Mouse (Mus musculus): Measurements from ENCODE around the gene Mcoln2.
A peak's percentile ranks its signal among the peaks of the same experiment; 100 is the strongest.

Mcoln2 gene

DNA sequence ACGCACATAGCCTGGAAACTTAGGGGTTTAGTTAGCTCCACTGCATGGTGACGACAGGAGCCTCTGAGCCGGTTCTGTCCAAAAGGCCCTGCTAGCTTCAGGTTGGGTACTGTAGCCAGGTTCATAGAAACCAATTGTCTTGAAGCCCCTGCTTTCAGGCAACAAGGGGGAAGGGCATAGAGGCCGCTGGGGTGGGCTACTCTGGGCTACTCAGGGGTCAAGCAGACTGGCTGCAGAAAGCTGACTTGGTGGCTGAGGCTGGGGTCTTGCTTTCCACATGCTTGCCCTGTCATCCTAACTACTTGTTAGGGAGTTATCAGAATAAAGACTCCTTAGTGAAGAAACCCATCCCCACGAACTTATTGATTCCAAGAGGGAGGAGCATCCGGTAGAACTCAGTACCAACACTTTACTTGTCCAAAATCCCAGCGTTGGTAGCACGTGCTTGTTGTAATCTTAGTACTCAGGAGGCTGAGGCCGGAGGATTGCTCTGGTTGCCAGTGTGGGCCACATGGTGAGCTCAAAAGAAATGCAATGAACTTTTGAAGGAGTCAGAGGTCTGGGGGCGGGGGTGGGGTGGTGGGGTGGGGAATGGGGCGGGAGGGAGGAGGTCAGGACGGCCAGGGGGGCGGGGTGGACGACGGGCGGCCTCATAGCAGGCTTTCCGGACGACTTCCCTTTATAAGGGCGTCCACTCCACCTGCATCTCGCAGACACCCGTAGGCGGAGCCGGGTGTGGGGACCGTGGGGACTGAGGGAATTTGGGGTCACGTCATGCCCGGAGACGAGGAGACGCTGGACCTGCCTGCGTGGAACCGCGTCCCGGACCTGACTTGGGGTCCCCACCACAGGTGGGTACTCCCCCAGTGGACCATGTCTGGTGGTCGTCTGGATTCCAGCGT, at the start of gene Mcoln2:
Mcoln2 (plus strand) TSS at position 678 of the 902 bp plus-strand sequence.
- DNase-seq (ENCODE audit: low spot score in 2 of 2) = no peak

DNA sequence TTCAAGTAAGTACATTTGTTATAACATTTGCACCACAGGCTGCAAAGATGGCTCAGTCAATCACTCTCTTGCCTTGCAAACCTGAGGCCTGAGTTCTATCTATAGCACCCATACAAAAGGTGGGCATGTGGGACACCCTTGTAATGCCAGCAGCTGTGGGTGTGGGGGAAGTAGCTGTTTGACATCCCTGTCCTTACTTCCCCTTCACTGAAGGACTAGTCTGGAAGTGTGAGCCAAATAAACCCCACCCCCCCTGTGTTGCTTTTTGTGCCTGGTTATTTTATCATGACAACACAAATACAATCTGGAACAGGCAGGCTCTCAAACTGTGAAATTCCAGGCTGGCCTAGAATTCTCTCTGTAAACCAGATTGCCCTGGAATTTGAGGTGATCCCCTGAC, 49.7 kb upstream of the Mcoln2 start:
- DNase-seq (ENCODE audit: low spot score in 2 of 2) = no peak

DNA sequence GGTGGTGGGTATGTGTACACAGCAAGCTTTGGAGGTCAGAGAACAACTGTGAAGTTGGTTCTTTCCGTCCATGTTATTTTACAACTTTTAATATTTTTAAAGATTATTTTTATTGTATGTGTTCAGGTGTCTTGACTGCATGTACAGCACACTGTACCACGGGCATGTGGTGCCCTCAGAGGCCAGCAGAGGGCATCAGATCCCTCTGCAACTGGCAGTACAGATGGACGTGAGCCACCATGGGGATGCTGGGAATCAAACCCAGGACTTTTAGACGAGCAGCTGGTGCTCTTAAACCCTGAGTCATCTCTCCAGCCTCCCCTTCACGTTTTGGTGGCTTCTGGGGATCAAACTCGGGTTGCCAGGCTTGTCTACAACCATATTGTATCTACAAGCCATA, 47.6 kb upstream of the Mcoln2 start:
- DNase-seq (ENCODE audit: low spot score in 2 of 2) = no peak

DNA sequence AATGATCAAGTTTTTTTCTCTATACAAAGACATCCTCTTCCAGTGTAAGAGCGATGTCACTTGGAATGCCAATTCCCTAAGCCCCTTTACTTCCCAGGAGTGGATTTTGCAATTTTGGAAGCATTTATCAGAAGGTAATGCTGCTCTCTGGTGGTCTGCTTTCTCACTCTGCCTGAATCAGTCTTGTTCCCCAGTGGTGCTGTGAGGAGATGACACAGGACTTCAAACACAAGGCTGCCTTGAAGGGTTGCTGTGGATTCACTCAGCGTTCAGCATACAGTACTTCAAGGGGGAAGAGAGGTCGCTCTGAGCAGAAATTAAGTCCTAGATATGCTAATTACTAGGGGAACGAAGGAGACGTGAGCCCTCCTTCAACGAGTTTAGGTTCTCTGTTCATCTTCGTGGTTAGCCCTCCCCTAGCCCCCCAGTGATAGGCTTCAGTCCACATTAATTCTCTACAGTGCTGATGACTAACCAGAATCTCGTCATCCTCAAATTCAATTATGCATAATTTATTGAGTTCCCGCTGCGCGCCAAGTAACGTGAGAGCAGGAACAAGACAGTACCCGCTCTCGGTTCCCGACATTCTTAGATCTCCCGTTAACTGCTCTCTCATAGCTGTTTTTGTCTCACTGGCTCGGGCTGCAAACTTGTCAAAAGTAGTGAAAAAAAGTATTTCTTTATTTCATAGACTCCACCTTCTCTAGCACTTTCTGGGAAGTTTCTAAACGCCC, 42.4 kb upstream of the Mcoln2 start:
- DNase-seq (ENCODE audit: low spot score in 2 of 2) = peak in 1 of 2 experiments; percentile 9

DNA sequence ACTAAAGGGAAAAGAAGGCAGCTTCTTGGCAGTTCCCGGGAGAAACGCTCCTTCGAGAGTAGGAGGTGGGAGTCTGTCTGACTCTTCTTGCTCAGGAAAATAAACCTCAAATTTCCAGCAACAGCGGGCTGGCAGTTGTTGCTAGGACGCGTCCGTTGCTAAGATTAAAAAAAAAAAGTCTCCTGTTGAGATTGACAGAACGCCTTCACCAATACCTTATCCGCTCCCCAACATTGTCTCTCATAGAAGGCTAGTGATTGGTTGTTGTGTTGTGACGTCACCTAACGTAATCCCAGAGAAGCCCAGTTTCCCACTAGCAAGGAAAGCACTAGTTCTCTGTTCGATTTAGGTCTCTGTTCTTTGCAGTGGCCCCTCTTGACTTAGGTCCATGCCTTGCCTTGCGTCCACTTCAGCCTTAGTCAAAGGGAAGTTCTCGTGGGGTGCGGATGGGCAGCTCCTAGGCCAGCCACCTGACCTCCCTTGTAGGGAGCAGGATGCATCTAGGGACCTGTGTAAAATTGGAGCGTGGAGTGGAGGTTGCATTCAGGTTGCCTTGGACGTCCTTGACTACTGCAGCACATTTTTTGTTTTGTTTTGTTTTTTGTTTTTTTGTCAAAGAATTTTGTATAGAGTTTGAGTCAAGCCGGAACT, 41.6 kb upstream of the Mcoln2 start, which contains the start of gene Wdr63:
Wdr63 (minus strand) TSS at position 210 of the 651 bp plus-strand sequence.
- DNase-seq (ENCODE audit: low spot score in 2 of 2) = peak in 1 of 2 experiments; percentile 14

DNA sequence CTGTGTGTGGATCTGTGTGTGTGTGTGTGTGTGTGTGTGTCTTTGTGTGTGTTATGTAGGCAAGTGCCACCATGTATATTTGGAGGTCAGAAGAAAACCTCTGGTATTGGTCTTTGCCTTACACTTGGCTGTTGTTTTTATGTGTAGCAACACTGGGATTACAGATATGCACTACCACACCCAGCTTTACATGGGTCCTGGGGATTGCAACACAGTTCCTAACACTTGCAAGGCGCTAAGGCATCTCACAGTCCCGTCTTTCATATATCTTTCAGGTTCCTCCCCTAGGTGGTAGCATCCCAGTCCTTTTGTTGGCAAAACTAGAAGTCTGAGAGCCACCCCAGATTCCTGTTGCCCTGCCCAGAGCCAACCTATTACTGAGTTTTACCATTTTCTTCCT, 40.7 kb upstream of the Mcoln2 start:
- DNase-seq (ENCODE audit: low spot score in 2 of 2) = no peak

DNA sequence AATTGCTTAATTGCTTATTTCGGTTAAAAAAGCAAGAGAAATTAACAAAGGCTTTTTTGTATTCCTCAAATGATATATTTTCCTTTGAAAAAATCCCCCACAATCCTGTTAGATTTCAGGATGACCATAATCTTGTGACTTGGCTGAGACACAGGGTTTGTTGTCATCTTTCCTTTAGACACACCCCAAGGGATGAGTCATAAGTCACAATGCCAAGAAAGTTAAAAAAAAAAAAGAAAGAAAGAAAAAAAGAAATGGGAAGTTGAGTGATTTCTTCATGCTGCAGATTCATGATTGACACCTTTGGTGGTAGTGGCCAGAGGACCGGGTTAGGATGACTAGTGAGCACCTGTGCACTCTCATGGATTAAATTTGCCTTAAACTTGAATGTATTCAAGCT, 39.3 kb upstream of the Mcoln2 start:
- no peak for DNase-seq (ENCODE audit: low spot score in 2 of 2)

DNA sequence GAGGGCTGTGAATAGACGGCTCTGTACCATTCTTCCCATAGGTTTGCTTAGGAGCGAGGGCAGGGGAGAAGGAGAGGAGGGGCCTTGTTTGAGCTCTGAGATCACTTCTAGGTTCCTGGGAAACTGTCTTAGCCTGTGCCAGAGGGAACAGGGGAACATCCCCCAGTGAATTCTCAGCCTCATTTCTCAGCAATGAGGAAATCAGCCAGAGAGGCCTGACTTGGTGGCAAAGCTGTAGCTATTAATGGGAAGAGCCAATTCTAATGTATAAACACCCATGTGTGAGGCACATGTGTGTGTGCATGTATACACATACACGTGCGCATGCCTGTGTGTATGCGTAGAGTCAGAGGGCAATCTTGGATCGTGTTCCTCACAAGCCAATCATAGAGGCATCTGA, 38.7 kb upstream of the Mcoln2 start:
- no peak for DNase-seq (ENCODE audit: low spot score in 2 of 2)

DNA sequence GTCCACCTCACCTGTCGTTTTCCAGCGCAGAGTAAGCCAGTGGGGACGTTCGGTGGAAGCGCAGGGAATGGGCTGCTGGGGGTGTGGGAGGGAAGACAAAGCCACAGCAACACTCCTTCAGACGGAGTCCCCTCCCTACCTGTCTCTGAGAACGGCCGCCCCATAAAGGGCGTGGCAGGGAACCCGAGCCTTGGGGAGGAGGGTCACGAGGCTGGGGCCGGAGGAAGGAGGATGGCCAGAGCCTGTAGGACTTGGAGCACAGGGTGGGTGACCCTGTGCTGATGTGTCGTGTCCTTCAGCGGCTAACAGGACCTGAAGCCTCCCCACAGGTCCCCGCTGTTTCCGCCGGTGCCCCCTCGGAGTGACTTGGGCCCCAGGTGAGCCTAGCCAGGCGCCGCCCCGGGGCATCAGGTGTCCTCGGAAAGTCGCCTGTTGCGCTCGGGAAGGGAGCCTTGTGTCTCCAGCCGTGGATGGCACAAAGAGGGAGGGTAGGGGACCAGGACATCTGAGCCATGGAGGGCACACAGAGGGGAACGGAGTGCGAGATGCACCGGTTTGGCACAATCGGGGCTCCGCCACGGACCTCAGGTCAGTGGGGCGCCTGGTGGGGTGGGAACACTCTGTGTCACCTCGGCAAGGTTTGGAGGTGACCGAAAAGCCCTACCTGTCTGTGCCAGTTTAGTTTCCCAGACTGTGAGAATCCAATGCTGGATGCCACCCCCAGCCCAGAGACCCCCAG, 32.2 kb upstream of the Mcoln2 start, which contains the start of gene Mcoln3:
Mcoln3 (plus strand) TSS at position 193 of the 739 bp plus-strand sequence.
- no peak for DNase-seq (ENCODE audit: low spot score in 2 of 2)

DNA sequence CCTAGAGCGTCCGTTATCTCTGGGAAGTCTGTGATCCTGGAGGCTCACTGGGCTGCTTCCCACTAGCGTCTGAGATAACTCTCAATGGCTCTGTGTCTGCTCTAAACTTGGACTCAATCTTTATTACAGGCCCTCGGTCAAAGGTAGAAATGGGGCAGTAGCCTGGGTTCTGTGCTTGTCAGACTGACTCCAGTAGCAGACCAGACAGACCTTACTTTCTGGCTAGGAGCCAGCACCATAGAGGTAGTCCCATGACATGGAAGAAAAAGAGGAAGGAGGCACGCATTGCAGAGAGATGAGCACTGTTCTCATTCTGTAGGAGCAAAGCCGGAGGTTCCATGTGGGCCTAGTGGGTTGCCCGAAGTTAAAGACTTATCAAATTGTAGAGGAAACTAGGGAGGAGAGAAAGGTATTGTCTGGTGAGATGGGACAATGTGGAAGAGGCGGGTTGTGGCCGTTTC, 31.6 kb upstream of the Mcoln2 start:
- DNase-seq (ENCODE audit: low spot score in 2 of 2) = no peak

DNA sequence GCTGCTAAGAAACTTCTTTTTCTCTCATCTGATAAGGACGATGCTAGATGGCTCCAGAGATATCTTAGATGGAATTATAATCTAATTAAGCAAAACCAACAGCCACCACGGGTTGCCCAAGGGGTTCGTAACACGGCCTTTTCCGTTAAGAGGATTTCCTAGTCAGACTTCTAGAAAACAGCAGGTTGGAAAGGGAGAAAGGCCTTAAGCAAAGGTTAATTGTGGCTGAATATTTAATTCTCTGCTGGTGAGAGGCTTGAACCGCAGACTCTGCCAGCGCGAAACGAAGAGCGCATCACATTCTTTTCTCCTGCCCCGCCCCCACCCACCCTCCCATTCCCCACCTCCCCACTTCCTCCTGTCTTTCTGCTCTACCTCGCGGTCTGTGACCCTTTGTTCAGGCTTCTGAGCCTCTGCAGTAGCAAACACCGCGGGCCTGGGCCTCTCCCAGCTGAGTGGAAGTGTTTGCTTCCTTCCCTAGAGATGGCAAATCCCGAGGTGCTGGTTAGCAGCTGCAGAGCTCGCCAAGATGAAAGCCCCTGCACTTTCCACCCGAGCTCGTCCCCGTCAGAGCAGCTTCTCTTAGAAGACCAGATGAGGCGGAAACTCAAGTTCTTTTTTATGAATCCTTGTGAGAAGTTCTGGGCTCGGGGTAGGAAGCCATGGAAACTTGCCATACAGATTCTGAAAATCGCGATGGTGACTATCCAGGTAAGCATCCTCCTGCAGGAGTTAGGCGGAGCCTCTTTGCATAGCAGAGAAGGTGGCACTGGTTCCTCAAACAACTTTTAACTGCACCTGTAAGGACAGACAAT, 28.1 kb upstream of the Mcoln2 start:
- no peak for DNase-seq (ENCODE audit: low spot score in 2 of 2)

DNA sequence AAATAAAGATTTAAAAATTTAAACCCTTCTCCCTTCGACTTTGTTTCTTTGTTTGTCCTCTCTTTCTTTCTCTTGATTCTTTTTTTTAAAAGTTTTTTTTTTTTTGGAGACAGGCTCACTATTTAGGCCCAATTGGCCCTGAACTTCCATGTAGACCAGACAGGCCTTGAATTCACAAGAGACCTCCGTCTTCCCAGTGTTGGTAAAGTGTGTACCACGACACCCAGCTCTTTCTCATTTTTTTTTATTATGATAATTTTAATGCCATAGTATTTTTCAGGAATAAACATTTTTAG, 27.6 kb upstream of the Mcoln2 start:
- no peak for DNase-seq (ENCODE audit: low spot score in 2 of 2)

DNA sequence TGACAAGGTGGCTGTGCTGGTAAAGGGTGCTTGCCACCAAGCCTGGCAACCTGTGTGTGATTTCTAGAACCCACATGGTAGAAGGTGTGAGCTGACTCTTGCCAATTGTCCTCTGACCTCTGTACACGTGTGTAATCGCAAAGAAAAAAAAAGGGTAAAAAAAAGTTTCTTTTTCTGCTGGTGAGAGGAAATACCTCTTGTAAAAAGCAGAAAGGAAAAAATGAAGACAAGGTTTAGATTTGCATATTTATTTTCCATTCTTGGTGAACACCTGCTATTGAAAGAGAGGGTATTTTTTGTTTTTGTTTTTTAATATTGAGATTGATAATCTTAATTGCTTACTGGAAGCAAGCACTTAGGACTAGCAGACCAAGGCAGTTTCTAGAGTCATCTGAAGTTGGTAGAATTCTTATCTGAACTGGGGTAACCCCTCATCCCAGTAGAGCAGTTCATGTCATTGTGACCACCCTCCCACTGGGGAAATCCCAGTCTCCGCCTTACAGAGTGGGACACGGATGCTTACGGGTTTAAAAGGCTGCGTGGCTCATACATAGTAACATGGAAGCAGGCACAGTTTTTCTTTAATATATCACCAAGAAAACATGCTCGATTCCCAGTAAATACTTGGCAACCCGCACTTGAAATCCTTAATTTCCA, 26.7 kb upstream of the Mcoln2 start:
- DNase-seq (ENCODE audit: low spot score in 2 of 2) = no peak

DNA sequence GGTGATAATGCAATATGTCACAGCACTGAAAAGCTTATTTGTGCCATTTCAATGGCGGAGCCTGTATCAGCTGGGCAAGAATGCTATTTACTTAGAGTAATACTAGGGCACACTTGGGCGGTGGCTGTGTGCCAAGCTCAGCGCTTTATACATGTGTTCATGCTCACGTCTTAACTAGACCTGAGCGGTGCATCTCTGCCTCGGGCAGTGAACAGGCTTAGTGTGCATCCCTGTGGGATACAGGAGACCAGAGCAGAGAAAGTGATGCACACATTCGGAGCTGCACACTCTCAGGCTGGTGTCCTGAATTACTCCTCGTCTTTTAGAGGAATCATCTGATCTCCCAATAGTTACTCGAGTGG, 26.2 kb upstream of the Mcoln2 start:
- no peak for DNase-seq (ENCODE audit: low spot score in 2 of 2)

DNA sequence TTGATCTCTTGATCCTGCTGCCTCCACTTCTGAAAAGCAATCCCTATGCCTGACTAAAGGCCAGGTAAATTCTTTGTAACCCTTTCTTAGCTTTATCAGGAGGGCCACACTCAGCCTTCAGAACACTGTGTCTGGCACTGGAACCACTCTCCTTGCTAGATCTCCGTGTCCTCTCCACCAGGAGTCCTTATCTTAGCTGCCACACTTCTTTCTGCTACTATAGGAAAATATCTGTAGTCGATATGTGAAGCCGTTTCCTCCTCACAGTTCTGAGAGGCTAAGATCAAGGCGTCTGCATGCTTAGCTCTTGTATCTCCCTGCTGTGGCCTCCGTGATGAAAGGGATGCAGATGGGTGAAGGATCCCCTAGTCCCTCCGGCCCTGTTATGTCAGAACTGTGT, 22.4 kb upstream of the Mcoln2 start:
- no peak for DNase-seq (ENCODE audit: low spot score in 2 of 2)

DNA sequence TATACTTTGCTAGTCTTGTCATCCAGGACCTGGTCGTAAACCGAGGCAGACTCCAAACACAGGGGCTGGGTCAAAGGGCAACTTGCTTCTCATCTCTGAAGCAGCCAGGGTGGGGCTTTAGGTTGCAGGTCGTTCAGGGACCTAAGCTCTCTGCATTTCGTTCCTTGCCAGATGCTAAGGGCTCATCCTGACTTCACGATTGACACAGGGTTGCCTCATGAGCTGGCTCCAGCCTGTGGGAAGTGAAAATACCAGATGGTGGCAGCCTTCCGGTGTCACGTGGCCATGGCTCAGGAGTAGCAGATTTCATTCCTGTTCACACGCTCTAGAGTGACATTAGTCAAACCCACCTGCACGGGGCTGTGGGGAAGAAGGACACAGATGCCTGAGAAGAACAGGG, 14.8 kb upstream of the Mcoln2 start:
- DNase-seq (ENCODE audit: low spot score in 2 of 2) = no peak

DNA sequence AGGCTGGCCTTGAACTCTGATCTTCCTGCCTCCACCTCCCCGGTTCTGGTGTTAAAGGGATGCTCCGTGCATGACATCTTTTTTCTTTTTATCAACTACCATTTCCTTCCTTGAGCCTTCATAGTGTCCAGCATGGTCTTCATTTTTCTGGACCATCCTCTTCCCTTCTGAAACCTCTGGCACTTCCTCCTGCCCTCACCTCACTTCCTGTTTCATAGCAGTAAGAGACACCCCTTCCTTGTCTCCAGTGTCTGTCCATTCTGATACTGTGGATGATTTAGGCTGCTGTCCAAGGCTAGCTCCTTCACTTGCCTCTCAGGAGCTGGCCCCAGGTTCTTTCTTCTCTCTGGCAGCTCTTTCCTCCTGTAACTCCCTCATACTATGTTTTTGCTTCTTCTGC, 14.2 kb upstream of the Mcoln2 start:
- DNase-seq (ENCODE audit: low spot score in 2 of 2) = no peak

DNA sequence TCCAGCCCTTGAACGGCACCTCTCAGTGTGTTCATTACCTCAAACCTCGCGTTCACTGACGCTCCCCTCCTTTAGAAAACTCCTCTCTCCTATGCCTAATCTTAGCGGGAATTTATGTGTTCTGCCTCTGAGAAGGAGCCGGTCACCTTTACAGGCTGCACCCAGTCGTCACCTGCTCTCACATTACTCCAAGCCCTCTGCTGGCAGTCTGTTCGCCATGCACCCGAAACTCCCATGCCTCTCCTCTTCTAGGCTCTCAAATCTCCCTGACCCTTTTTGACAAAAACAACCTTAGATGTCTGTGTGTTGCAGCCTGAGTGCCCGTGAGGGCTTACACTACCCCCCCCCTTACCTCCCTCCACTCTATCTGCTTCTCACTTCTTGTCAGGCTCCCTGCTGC, 13.2 kb upstream of the Mcoln2 start:
- DNase-seq (ENCODE audit: low spot score in 2 of 2) = no peak

DNA sequence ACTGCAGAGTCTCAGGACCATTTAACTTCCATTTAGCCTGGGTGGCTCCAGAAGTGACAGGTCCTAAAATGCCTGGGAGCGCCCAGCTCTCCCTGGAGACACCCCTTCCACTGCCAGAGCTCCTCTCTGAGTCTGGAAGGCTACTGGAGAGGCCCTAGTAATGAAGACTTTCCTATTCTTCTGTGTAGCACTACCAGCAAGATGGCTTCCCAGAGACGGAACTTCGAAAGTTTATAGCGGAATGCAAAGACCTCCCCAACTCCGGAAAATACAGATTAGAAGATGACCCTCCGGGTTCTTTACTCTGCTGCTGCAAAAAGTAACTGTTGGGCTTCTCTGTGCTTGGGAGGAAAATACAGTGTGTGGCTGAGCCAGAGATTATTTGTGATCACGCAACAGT, 9.4 kb upstream of the Mcoln2 start:
- DNase-seq (ENCODE audit: low spot score in 2 of 2) = no peak

DNA sequence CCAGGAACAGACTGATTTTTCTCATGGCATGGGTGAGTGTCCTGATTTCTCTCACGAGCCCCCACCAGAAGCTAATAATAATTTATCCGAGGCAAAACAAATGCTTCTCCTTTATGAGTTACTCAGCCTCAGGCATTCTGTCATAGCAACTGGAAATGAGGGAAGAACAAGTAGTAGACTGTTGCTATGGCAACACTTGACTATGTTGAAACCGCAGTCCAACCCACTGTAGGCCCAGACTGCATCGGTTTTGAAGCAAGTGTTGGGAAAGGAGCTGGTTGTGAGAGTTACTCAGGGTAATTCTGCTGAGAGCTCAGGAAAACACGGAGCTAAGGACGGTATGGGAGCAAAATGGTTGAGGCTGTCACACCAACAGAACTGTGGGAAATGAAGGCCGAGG, 7.1 kb upstream of the Mcoln2 start:
- DNase-seq (ENCODE audit: low spot score in 2 of 2) = no peak

All from urinary bladder, postnatal 36 days (tissue).